Comparison of ENCODE assay signal across 9 mouse cellular contexts in the genomic region with DNA sequence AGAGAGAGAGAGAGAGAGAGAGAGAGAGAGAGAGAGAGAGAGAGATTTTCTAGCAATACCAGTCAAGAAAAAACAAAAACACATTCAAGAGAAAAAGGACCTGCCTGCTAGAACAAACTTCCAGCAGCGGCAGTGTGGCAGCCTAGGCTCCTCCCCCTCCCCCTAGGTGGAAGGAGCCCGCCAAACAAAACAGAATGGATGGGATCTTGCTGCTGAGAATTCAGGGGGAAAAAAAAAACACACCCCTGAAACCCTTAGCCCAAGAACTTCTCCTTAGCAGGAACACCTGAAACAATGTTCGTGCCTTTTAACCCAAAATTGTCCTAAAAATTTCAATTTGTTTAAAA. TPM values are rescaled to one million over a fixed set of nuclear protein-coding genes. Genes with fewer than 3 reads are reported as not detected.
DNase-seq lines count a peak whose midpoint lies in the region; ATAC-seq and TF ChIP-seq lines count a peak whose summit lies in the region.
"Had no signal": no experiment of that assay in that cellular context is flagged by ENCODE, and none has a peak within 500 bp of the region (broad histone marks: within the 10 kb centered on the region; RNA-seq: fewer than 3 reads in every experiment).

No protein-coding gene starts in this region.

- peak overlapping the region; percentile 27 for H3K4me3 ChIP-seq in heart, postnatal 0 days (ENCODE audit: low read depth, low read length)
- peak overlapping the region; percentile 32 for H3K4me3 ChIP-seq in hindbrain, embryonic 16.5 days (ENCODE audit: low read length)
- peak overlapping the region; percentile 30 for H3K4me3 ChIP-seq in midbrain, embryonic 15.5 days

- peak overlapping the region; percentile 15; the same call in 1 of the 2 replicates for H3K9ac ChIP-seq in heart, postnatal 0 days (replicated peaks; ENCODE audit: low read depth, low read length)
- peak overlapping the region; percentile 42; the same call in 1 of the 2 replicates for H3K9ac ChIP-seq in hindbrain, embryonic 16.5 days (ENCODE audit: low read depth, low read length)
- peak overlapping the region; percentile 34; the same call in 1 of the 2 replicates for H3K9ac ChIP-seq in midbrain, embryonic 15.5 days

- no peak for TF ChIP-seq CTCF in heart, postnatal 0 days (IDR thresholded peaks at IDR 0.05; ENCODE audit: low read depth)

- H3K4me2 ChIP-seq in heart, postnatal 0 days (ENCODE audit: low read depth, low read length) = peak overlapping the region; percentile 53
- peak overlapping the region; percentile 58 for H3K4me2 ChIP-seq in hindbrain, embryonic 16.5 days (ENCODE audit: low read length)
- peak overlapping the region; percentile 49 for H3K4me2 ChIP-seq in midbrain, embryonic 15.5 days

- 0 out of 2 replicates have a peak, but pooled peaks cover 5% of the 10 kb centered on the region for H3K4me1 ChIP-seq in heart, postnatal 0 days (ENCODE audit: control insufficient read depth, insufficient read depth)
- H3K4me1 ChIP-seq in hindbrain, embryonic 16.5 days (ENCODE audit: control insufficient read depth, insufficient read depth, low read depth, low read length) = no peaks in the 10 kb centered on the region; the same call in 1 of the 2 replicates
- H3K4me1 ChIP-seq in midbrain, embryonic 15.5 days = peaks cover 9% of the 10 kb centered on the region

- no peak for TF ChIP-seq EP300 in heart, postnatal 0 days (IDR thresholded peaks at IDR 0.05; ENCODE audit: low read depth)

- H3K36me3 ChIP-seq in heart, postnatal 0 days (replicated peaks; ENCODE audit: control insufficient read depth, insufficient read depth, low read length) = no peaks in the 10 kb centered on the region
- no peaks in the 10 kb centered on the region for H3K36me3 ChIP-seq in hindbrain, embryonic 16.5 days (ENCODE audit: control insufficient read depth, insufficient read depth, low read length)
- no peaks in the 10 kb centered on the region for H3K36me3 ChIP-seq in midbrain, embryonic 15.5 days (replicated peaks)

- H3K27ac ChIP-seq in heart, postnatal 0 days (ENCODE audit: low read depth) = no peak overlapping the region
- no peak overlapping the region for H3K27ac ChIP-seq in hindbrain, embryonic 16.5 days (ENCODE audit: low read depth, low read length)
- H3K27ac ChIP-seq in midbrain, embryonic 15.5 days = no peak overlapping the region

- DNase-seq in heart, postnatal 0 days (ENCODE audit: low spot score) = no peak
- no peak for DNase-seq in heart, postnatal 14 days
- DNase-seq in embryo, embryonic 10.5 days (ENCODE audit: low spot score) = peak; percentile 80
- DNase-seq in left cerebral cortex, postnatal 36 days (ENCODE audit: low spot score in 2 of 2) = no peak
- DNase-seq in left cerebral cortex, postnatal 14 days (ENCODE audit: low spot score in 2 of 2) = no peak
- no peak for DNase-seq in urinary bladder, adult 2 months (ENCODE audit: low spot score)

- no peaks in the 10 kb centered on the region for H3K27me3 ChIP-seq in heart, postnatal 0 days (ENCODE audit: control insufficient read depth, insufficient read depth, low read length)
- H3K27me3 ChIP-seq in hindbrain, embryonic 16.5 days (replicated peaks; ENCODE audit: control insufficient read depth, insufficient read depth, low read length) = no peaks in the 10 kb centered on the region
- no peaks in the 10 kb centered on the region for H3K27me3 ChIP-seq in midbrain, embryonic 15.5 days (replicated peaks)

- ATAC-seq in heart, postnatal 0 days (ENCODE audit: insufficient read depth, low read depth) = no peak
- peak; percentile 56; the same call in 1 of the 2 replicates for ATAC-seq in hindbrain, embryonic 16.5 days
- ATAC-seq in midbrain, embryonic 15.5 days (replicated peaks) = 0 out of 2 replicates have a peak, but pooled peaks have one; percentile 71

- intact Hi-C loops in heart, postnatal 14 days (cut with DNase I) = no loop called here
- intact Hi-C loops in left cerebral cortex, postnatal 36 days (cut with DNase I) = no loop called here
- intact Hi-C loops in left cerebral cortex, postnatal 14 days (cut with DNase I) = no loop called here

- no peaks in the 10 kb centered on the region for H3K9me3 ChIP-seq in heart, postnatal 0 days (replicated peaks; ENCODE audit: control insufficient read depth, low read length)
- H3K9me3 ChIP-seq in hindbrain, embryonic 16.5 days (ENCODE audit: control insufficient read depth, low read length) = no peaks in the 10 kb centered on the region
- H3K9me3 ChIP-seq in midbrain, embryonic 15.5 days = no peaks in the 10 kb centered on the region

- 4% methylated on average over 3 of the region's 3 CpGs for WGBS in heart, postnatal 0 days
- 5% methylated on average over 3 of the region's 3 CpGs for WGBS in hindbrain, embryonic 16.5 days
- 10% methylated on average over 3 of the region's 3 CpGs for WGBS in midbrain, embryonic 15.5 days

RNA-seq across cellular contexts. Expression of a gene that starts 17.6 kb away (rescaled TPM):
- 0.15 and 7.9 TPM in 2 replicates for total RNA-seq in heart, postnatal 0 days (2014; rRNA removed; ENCODE audit: low replicate concordance)
- not detected in 2 replicates for polyA plus RNA-seq in heart, postnatal 0 days (2015; fragmentation: Nextera tagmentation; extraction: Ambion mirVana)
- under 1 TPM; 0.53 to 1.00 TPM for total RNA-seq in heart, postnatal 14 days (2021)
- polyA plus RNA-seq in hindbrain, embryonic 16.5 days (2015; fragmentation: Nextera tagmentation; extraction: Ambion mirVana) = 0.27 TPM in 1 of 2 replicates, not detected in the other
- polyA plus RNA-seq in midbrain, embryonic 15.5 days (2015; fragmentation: Nextera tagmentation; extraction: Ambion mirVana) = 0.08 TPM in 1 of 2 replicates, not detected in the other
- under 1 TPM; 0.54 to 0.64 TPM for total RNA-seq in left cerebral cortex, postnatal 36 days (2021)
- total RNA-seq in left cerebral cortex, postnatal 14 days (2021) = under 1 TPM; 0.46 to 0.47 TPM
- polyA plus RNA-seq in urinary bladder, adult 2 months (2012; rRNA removed) = 0.19 and 0.32 TPM in 2 replicates

RNA-seq across cellular contexts. Expression of a gene that starts 17.6 kb away (rescaled TPM):
- 0.19 TPM in 1 of 2 replicates, not detected in the other for total RNA-seq in heart, postnatal 0 days (2014; rRNA removed; ENCODE audit: low replicate concordance)
- polyA plus RNA-seq in heart, postnatal 0 days (2015; fragmentation: Nextera tagmentation; extraction: Ambion mirVana) = 0.36 and 0.44 TPM in 2 replicates
- total RNA-seq in heart, postnatal 14 days (2021) = under 1 TPM in 1 of 2 experiments, not detected in 1; 0.29 TPM
- 0.17 and 0.59 TPM in 2 replicates for polyA plus RNA-seq in hindbrain, embryonic 16.5 days (2015; fragmentation: Nextera tagmentation; extraction: Ambion mirVana)
- not detected in 2 replicates for polyA plus RNA-seq in midbrain, embryonic 15.5 days (2015; fragmentation: Nextera tagmentation; extraction: Ambion mirVana)
- not detected for total RNA-seq in left cerebral cortex, postnatal 36 days (2021)
- total RNA-seq in left cerebral cortex, postnatal 14 days (2021) = not detected
- 0.49 and 0.89 TPM in 2 replicates for polyA plus RNA-seq in urinary bladder, adult 2 months (2012; rRNA removed)

RNA-seq across cellular contexts. Expression of a gene that starts 34.1 kb away (rescaled TPM):
- not detected in 2 replicates for total RNA-seq in heart, postnatal 0 days (2014; rRNA removed; ENCODE audit: low replicate concordance)
- polyA plus RNA-seq in heart, postnatal 0 days (2015; fragmentation: Nextera tagmentation; extraction: Ambion mirVana) = 0.11 and 0.15 TPM in 2 replicates
- total RNA-seq in heart, postnatal 14 days (2021) = not detected
- not detected in 2 replicates for polyA plus RNA-seq in hindbrain, embryonic 16.5 days (2015; fragmentation: Nextera tagmentation; extraction: Ambion mirVana)
- not detected in 2 replicates for polyA plus RNA-seq in midbrain, embryonic 15.5 days (2015; fragmentation: Nextera tagmentation; extraction: Ambion mirVana)
- total RNA-seq in left cerebral cortex, postnatal 36 days (2021) = under 1 TPM; 0.41 to 0.44 TPM
- under 1 TPM; 0.48 to 0.57 TPM for total RNA-seq in left cerebral cortex, postnatal 14 days (2021)
- polyA plus RNA-seq in urinary bladder, adult 2 months (2012; rRNA removed) = not detected in 2 replicates
- total RNA-seq: liver, adult 2 months had no signal

RNA-seq across cellular contexts. Expression of a gene that starts 34.2 kb away (rescaled TPM):
- 0.23 and 0.31 TPM in 2 replicates for total RNA-seq in heart, postnatal 0 days (2014; rRNA removed; ENCODE audit: low replicate concordance)
- 0.16 and 0.18 TPM in 2 replicates for polyA plus RNA-seq in heart, postnatal 0 days (2015; fragmentation: Nextera tagmentation; extraction: Ambion mirVana)
- under 1 TPM; 0.10 to 0.20 TPM for total RNA-seq in heart, postnatal 14 days (2021)
- polyA plus RNA-seq in hindbrain, embryonic 16.5 days (2015; fragmentation: Nextera tagmentation; extraction: Ambion mirVana) = 0.06 and 0.14 TPM in 2 replicates
- 0.09 and 0.22 TPM in 2 replicates for polyA plus RNA-seq in midbrain, embryonic 15.5 days (2015; fragmentation: Nextera tagmentation; extraction: Ambion mirVana)
- total RNA-seq in left cerebral cortex, postnatal 36 days (2021) = under 1 TPM in 1 of 2 experiments, not detected in 1; 0.07 TPM
- under 1 TPM; 0.08 to 0.11 TPM for total RNA-seq in left cerebral cortex, postnatal 14 days (2021)
- 0.46 and 0.66 TPM in 2 replicates for polyA plus RNA-seq in urinary bladder, adult 2 months (2012; rRNA removed)

RNA-seq across cellular contexts. Expression of a gene that starts 49.1 kb away (rescaled TPM):
- total RNA-seq in heart, postnatal 0 days (2014; rRNA removed; ENCODE audit: low replicate concordance) = 1.6 TPM in 1 of 2 replicates, not detected in the other
- polyA plus RNA-seq in heart, postnatal 0 days (2015; fragmentation: Nextera tagmentation; extraction: Ambion mirVana) = 0.04 TPM in 2 replicates
- under 1 TPM; 0.10 to 0.15 TPM for total RNA-seq in heart, postnatal 14 days (2021)
- not detected in 2 replicates for polyA plus RNA-seq in hindbrain, embryonic 16.5 days (2015; fragmentation: Nextera tagmentation; extraction: Ambion mirVana)
- polyA plus RNA-seq in midbrain, embryonic 15.5 days (2015; fragmentation: Nextera tagmentation; extraction: Ambion mirVana) = not detected in 2 replicates
- not detected for total RNA-seq in left cerebral cortex, postnatal 36 days (2021)
- not detected for total RNA-seq in left cerebral cortex, postnatal 14 days (2021)
- polyA plus RNA-seq in urinary bladder, adult 2 months (2012; rRNA removed) = 0.01 TPM in 1 of 2 replicates, not detected in the other
- total RNA-seq: liver, adult 2 months had no signal
- polyA plus RNA-seq: liver, adult 2 months had no signal
